Mouse (Mus musculus) lung, postnatal 0 days (tissue): Measurements from ENCODE around the gene Sarm1. TPM values are rescaled to one million over a fixed set of nuclear protein-coding genes. Genes with fewer than 3 reads are reported as not detected.
"Not testable (repeated sequence)": the region's sequence is repeated elsewhere in the genome, so short reads cannot be mapped to it uniquely, and the experiment has no call there.

Source experiments
- ATAC-seq: fragments of 200-750 bp; cut with Nextera tagmentation; 2 replicates; pipeline ENCODE4 v1.8.0; 2017; ENCODE audit warnings: moderate library complexity
- DNase-seq: peaks from one replicate; pipeline ENCODE4 v3.0.0-alpha.2; 2016; ENCODE audit warnings: low spot score
- H3K27ac ChIP-seq: fragments of 300-500 bp; sonication (generic); 2 replicates; pipeline ENCODE4 v1.5.1; 2014; ENCODE audit warnings: antibody characterized with exemption, mild to moderate bottlenecking, low read length, mixed read lengths
- H3K27me3 ChIP-seq: fragments of 300-500 bp; sonication (generic); replicated peaks from 2 replicates; pipeline ENCODE4 v1.6.1; 2014; ENCODE audit warnings: low read length, mixed read lengths; ENCODE audit not compliant: insufficient read depth
- H3K36me3 ChIP-seq: fragments of 300-500 bp; sonication (generic); 2 replicates; pipeline ENCODE4 v1.6.1; 2014; ENCODE audit warnings: low read length, mixed read lengths; ENCODE audit not compliant: insufficient read depth
- H3K4me1 ChIP-seq: fragments of 300-500 bp; sonication (generic); 2 replicates; pipeline ENCODE4 v1.6.1; 2014; ENCODE audit warnings: antibody characterized with exemption, low read depth, low read length, mixed read lengths; ENCODE audit not compliant: insufficient read depth
- H3K4me2 ChIP-seq: fragments of 300-500 bp; sonication (generic); replicated peaks from 2 replicates; pipeline ENCODE4 v1.6.1; 2014; ENCODE audit warnings: low read depth, mild to moderate bottlenecking, low read length, moderate library complexity, mixed read lengths
- H3K4me3 ChIP-seq: fragments of 300-500 bp; sonication (generic); 2 replicates; pipeline ENCODE4 v1.5.1; 2014; ENCODE audit warnings: low read depth, low read length
- H3K9ac ChIP-seq: fragments of 300-500 bp; sonication (generic); replicated peaks from 2 replicates; pipeline ENCODE4 v1.6.1; 2014; ENCODE audit warnings: low read depth, mild to moderate bottlenecking
- H3K9me3 ChIP-seq: fragments of 300-500 bp; sonication (generic); 2 replicates; pipeline ENCODE4 v1.6.1; 2016; ENCODE audit warnings: low read length, mixed read lengths
- CTCF ChIP-seq: IDR thresholded peaks from 2 replicates; pipeline ENCODE4 v1.5.1; 2016; ENCODE audit warnings: antibody characterized with exemption, mild to moderate bottlenecking
- EP300 ChIP-seq: IDR thresholded peaks from 2 replicates; pipeline ENCODE4 v1.6.1; 2016; ENCODE audit warnings: antibody characterized with exemption, mild to moderate bottlenecking, control low read depth
- WGBS: fragments of 180-500 bp; shearing (Covaris S2); extraction: QIAGEN DNeasy Blood & Tissue Kit; methylation state at CpG from one replicate; pipeline ENCODE4 v1.1.7; 2014; 5-methylcytosine and 5-hydroxymethylcytosine counted together
- polyA plus RNA-seq: library from polyadenylated mRNA; unstranded; fragments of >200 nt; fragmentation: Nextera tagmentation; extraction: Ambion mirVana; gene quantifications from 2 replicates; pipeline ENCODE4 v1.2.1, GENCODE M21; 2015

The Sarm1 gene
- polyA plus RNA-seq, 1 experiment from 2014 or later, result 0.16 TPM

GRCm38 (mm10) chr11:78536080-78536689 lies 38.6 kb upstream of the Sarm1 start, which contains the start of the genes Tnfaip1 and Ift20:
Tnfaip1 (minus strand) TSS chr11:78536332.
Ift20 (plus strand) TSS chr11:78536361.
- Histone ChIP-seq H3K27me3 (no peaks in the 10 kb centered on the region), H3K4me3 (peak within 1 kb of the TSS; percentile 79), H3K4me2 (peak within 1 kb of the TSS; percentile 70), H3K9ac (peak within 1 kb of the TSS; percentile 83), H3K9me3 (no peaks in the 10 kb centered on the region), H3K36me3 (0 out of 2 replicates have a peak, but pooled peaks cover 9% of the 10 kb centered on the region), H3K4me1 (peaks cover 4% of the 10 kb centered on the region; the same call in 1 of the 2 replicates), H3K27ac (peak within 1 kb of the TSS; percentile 98)
- WGBS, result under 1% methylated on average over 52 of the region's 52 CpGs
- TF ChIP-seq CTCF (peak; percentile 13; the same call in 1 of the 2 replicates), EP300 (peak; percentile 79)
- ATAC-seq (peak; percentile 97), DNase-seq (peak; percentile 100)

DNA sequence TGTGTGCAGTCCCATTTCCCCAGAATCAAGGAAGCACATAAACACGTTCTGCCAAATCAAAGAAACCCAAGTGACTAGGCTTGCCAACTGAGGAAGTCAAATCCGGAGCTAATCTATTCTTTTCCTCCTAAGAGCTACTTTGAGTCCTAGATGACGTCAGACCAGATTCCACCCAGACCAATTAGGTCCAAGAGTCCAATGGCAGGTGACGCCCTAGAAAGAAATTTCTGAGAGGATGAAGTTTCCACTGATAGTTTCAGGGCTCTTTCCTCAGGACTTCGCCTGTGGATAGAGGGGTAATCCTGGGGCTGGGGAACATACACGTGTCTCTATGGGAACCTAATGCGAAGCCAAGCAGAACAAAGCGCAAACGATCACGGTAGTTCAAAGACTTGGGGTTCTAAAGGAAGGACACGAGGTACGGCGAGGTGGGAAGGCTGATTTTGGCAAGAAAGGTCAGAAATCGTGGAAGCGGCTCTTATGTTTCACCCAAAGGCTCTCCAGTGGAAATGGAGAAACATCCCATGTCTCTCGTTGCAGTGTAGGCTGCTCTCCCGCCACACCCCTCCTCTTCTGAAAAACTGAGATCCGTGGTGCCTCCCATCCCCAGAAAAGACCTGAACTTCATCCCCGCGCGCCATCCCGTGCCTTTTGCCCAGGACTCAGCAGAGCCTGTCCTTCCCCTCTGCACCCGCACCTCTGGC lies 38.0 kb upstream of the Sarm1 start:
- Histone ChIP-seq H3K9me3 (no peaks in the 10 kb centered on the region), H3K9ac (peak overlapping the region; percentile 71), H3K4me3 (peak overlapping the region; percentile 79), H3K36me3 (0 out of 2 replicates have a peak, but pooled peaks cover 4% of the 10 kb centered on the region), H3K27me3 (no peaks in the 10 kb centered on the region), H3K4me1 (peaks cover 4% of the 10 kb centered on the region; the same call in 1 of the 2 replicates), H3K4me2 (peak overlapping the region; percentile 70), H3K27ac (peak overlapping the region; percentile 98)
- DNase-seq (peak; percentile 96), ATAC-seq (peak; percentile 47)
- WGBS, result under 1% methylated on average over 23 of the region's 23 CpGs
- TF ChIP-seq EP300 (no peak; the same call in 1 of the 2 replicates), CTCF (no peak)

GRCm38 (mm10) chr11:78534516-78534915 lies 37.0 kb upstream of the Sarm1 start:
- H3K4me1 ChIP-seq, result peaks cover 4% of the 10 kb centered on the region; the same call in 1 of the 2 replicates
- 54% methylated on average over 4 of the region's 4 CpGs for WGBS
- no peaks in the 10 kb centered on the region; the same call in 1 of the 2 replicates for H3K36me3 ChIP-seq
- H3K27ac ChIP-seq, result peak overlapping the region; percentile 98
- peak; percentile 43 for DNase-seq
- H3K4me3 ChIP-seq, result peak overlapping the region; percentile 79
- TF ChIP-seq CTCF (peak; percentile 43), EP300 (no peak)
- no peaks in the 10 kb centered on the region for H3K9me3 ChIP-seq
- peak overlapping the region; percentile 70 for H3K4me2 ChIP-seq
- ATAC-seq, result no peak
- H3K27me3 ChIP-seq, result no peaks in the 10 kb centered on the region
- H3K9ac ChIP-seq, result no peak overlapping the region

GRCm38 (mm10) chr11:78531515-78531914 lies 34.0 kb upstream of the Sarm1 start:
- ATAC-seq, H3K9me3 ChIP-seq, H3K4me2 ChIP-seq, H3K9ac ChIP-seq, H3K4me1 ChIP-seq, H3K27me3 ChIP-seq, H3K4me3 ChIP-seq, DNase-seq: not testable (repeated sequence)
- Histone ChIP-seq H3K36me3 (peaks cover 20% of the 10 kb centered on the region), H3K27ac (peak overlapping the region; percentile 77)
- 83% methylated on average over 9 of the region's 10 CpGs for WGBS

DNA sequence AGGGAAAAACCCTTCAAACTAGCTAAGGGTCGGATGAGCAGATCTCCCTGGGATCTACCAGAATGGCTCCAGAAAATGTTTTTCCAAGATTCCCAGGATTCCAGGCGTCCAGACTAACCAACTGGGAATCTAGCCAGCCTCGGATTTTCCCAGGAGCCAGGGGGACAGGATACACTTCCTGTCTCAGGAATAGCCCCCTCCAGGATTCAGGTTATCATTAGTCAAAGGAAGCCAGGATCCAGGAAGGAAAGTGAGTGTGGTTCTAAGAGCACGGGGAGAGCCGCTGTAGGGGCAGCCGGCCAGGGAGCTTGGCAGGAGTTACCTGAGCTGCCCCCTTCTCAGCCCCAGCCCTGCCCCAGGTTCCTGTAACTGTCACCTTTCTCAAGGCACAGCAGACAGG lies 33.5 kb upstream of the Sarm1 start:
- no peak overlapping the region for H3K4me3 ChIP-seq
- no peak overlapping the region for H3K9ac ChIP-seq
- no peaks in the 10 kb centered on the region for H3K27me3 ChIP-seq
- H3K4me2 ChIP-seq, result no peak overlapping the region
- no peak for ATAC-seq
- TF ChIP-seq CTCF (no peak), EP300 (peak; percentile 69; the same call in 1 of the 2 replicates)
- DNase-seq, result peak; percentile 61
- WGBS, result 55% methylated on average over 6 of the region's 6 CpGs
- peaks cover 25% of the 10 kb centered on the region for H3K36me3 ChIP-seq
- no peaks in the 10 kb centered on the region for H3K9me3 ChIP-seq
- H3K4me1 ChIP-seq, result no peaks in the 10 kb centered on the region; the same call in 1 of the 2 replicates
- H3K27ac ChIP-seq, result peak overlapping the region; percentile 77

GRCm38 (mm10) chr11:78530001-78530400 lies 32.4 kb upstream of the Sarm1 start:
- Histone ChIP-seq H3K27me3 (no peaks in the 10 kb centered on the region), H3K4me2 (no peak overlapping the region), H3K9me3 (no peaks in the 10 kb centered on the region), H3K9ac (no peak overlapping the region), H3K36me3 (peaks cover 28% of the 10 kb centered on the region), H3K4me3 (no peak overlapping the region), H3K4me1 (no peaks in the 10 kb centered on the region; the same call in 1 of the 2 replicates), H3K27ac (no peak overlapping the region)
- WGBS, result 94% methylated on average over 12 of the region's 12 CpGs
- TF ChIP-seq EP300, result no peak
- no peak for TF ChIP-seq CTCF
- ATAC-seq (no peak), DNase-seq (no peak)
